Mouse (Mus musculus) heart, embryonic 11.5 days (tissue): ENCODE results near the gene Adprm. TPM values are rescaled to one million over a fixed set of nuclear protein-coding genes. Genes with fewer than 3 reads are reported as not detected.
A peak's percentile ranks its signal among the peaks of the same experiment; 100 is the strongest.

Experiments
- ATAC-seq: fragments of 200-750 bp; cut with Nextera tagmentation; replicated peaks from 2 replicates; pipeline ENCODE4 v1.8.0; 2017; ENCODE audit warnings: moderate library complexity; ENCODE audit not compliant: insufficient number of reproducible peaks, low FRiP score, low TSS enrichment
- H3K27ac ChIP-seq: fragments of 300-500 bp; sonication (generic); 2 replicates; pipeline ENCODE4 v1.5.1; 2014; ENCODE audit warnings: mild to moderate bottlenecking, low read depth, low read length
- H3K27me3 ChIP-seq: fragments of 300-500 bp; sonication (generic); 2 replicates; pipeline ENCODE4 v1.6.1; 2014; ENCODE audit warnings: mild to moderate bottlenecking, low read length, mixed read lengths; ENCODE audit not compliant: control insufficient read depth, insufficient read depth
- H3K36me3 ChIP-seq: fragments of 300-500 bp; sonication (generic); 2 replicates; pipeline ENCODE4 v1.6.1; 2014; ENCODE audit warnings: mild to moderate bottlenecking, low read length, moderate library complexity, mixed read lengths; ENCODE audit not compliant: control insufficient read depth, insufficient read depth
- H3K4me1 ChIP-seq: fragments of 300-500 bp; sonication (generic); 2 replicates; pipeline ENCODE4 v1.6.1; 2014; ENCODE audit warnings: low read length; ENCODE audit not compliant: control insufficient read depth, insufficient read depth
- H3K4me2 ChIP-seq: fragments of 300-500 bp; sonication (generic); 2 replicates; pipeline ENCODE4 v1.6.1; 2014; ENCODE audit warnings: mild to moderate bottlenecking, moderate library complexity
- H3K4me3 ChIP-seq: fragments of 300-500 bp; sonication (generic); 2 replicates; pipeline ENCODE4 v1.5.1; 2014; ENCODE audit warnings: low read depth, low read length
- H3K9ac ChIP-seq: fragments of 300-500 bp; sonication (generic); 2 replicates; pipeline ENCODE4 v1.6.1; 2014; ENCODE audit warnings: mild to moderate bottlenecking, low read depth, low read length, moderate library complexity
- H3K9me3 ChIP-seq: fragments of 300-500 bp; sonication (generic); replicated peaks from 2 replicates; pipeline ENCODE4 v1.6.1; 2016; ENCODE audit warnings: low read length; ENCODE audit not compliant: control insufficient read depth
- WGBS: fragments of 180-500 bp; shearing (Covaris S2); extraction: QIAGEN DNeasy Blood & Tissue Kit; methylation state at CpG from one replicate; pipeline ENCODE4 v1.1.7; 2014; ENCODE audit not compliant: insufficient replicate concordance; 5-methylcytosine and 5-hydroxymethylcytosine counted together
- polyA plus RNA-seq: library from polyadenylated mRNA; unstranded; fragments of >200 nt; fragmentation: Nextera tagmentation; extraction: Ambion mirVana; gene quantifications from 2 replicates; pipeline ENCODE4 v1.2.1, GENCODE M21; 2014

Gene Adprm
- polyA plus RNA-seq, 1 experiment from 2014 or later: 18.9 TPM

GRCm38 (mm10) chr11:67067741-67068140, 15.3 kb upstream of the Adprm start:
- H3K4me1 ChIP-seq: no peaks in the 10 kb centered on the region
- 86% methylated on average over 3 of the region's 3 CpGs for WGBS
- H3K36me3 ChIP-seq: peaks cover 13% of the 10 kb centered on the region
- no peaks in the 10 kb centered on the region for H3K27me3 ChIP-seq
- H3K4me2 ChIP-seq: no peak overlapping the region
- H3K4me3 ChIP-seq: no peak overlapping the region
- H3K9ac ChIP-seq: no peak overlapping the region
- no peak for ATAC-seq
- no peaks in the 10 kb centered on the region for H3K9me3 ChIP-seq
- H3K27ac ChIP-seq: no peak overlapping the region

DNA sequence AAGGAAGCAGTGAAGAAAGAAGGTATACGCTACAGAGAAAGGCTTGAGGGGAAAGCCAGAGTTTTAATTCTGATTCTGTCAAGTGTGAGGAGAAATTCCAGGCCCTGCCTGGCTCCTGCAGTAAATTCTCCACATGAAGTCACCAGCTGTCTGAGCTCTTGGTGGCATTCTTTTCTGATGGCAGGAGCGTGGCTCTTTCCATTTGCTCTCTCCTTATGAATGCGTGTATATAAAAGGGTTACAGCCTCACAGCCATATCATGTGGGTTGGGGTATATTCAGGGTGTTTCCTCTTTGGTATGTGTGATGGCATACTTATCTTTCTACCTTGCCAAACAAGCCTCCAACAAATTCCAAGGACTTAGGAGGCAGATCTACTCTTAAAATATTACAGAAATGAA, 10.3 kb upstream of the Adprm start:
- H3K4me1 ChIP-seq: no peaks in the 10 kb centered on the region
- H3K36me3 ChIP-seq: peaks cover 16% of the 10 kb centered on the region
- H3K27ac ChIP-seq: no peak overlapping the region
- H3K9ac ChIP-seq: no peak overlapping the region
- WGBS: 84% methylated on average over 3 of the region's 3 CpGs
- no peaks in the 10 kb centered on the region for H3K27me3 ChIP-seq
- H3K4me2 ChIP-seq: no peak overlapping the region
- no peak for ATAC-seq
- H3K9me3 ChIP-seq: no peaks in the 10 kb centered on the region
- H3K4me3 ChIP-seq: no peak overlapping the region

DNA sequence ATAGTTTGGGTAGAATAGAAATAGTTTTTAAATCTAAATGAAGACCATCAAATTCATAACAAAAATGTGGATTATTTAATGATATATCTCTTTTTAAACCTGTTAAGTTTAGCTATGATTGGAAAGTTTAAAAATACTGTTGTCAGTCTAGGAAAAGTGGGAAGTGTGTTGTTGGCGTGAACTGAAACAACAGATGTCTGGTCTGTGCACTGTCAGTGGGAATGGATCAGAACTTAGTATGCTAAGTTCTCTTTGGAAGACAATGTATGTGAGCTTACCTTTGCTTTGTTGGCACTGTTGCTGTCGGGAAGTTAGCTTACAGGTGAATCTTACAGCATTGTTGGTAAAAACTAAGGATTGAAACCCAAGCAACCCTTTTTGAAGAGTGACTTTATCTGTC, 8.9 kb upstream of the Adprm start:
- ATAC-seq: no peak
- Histone ChIP-seq H3K4me2 (no peak overlapping the region), H3K9me3 (no peaks in the 10 kb centered on the region), H3K9ac (no peak overlapping the region), H3K36me3 (peaks cover 22% of the 10 kb centered on the region), H3K27me3 (no peaks in the 10 kb centered on the region), H3K27ac (no peak overlapping the region), H3K4me3 (no peak overlapping the region), H3K4me1 (no peaks in the 10 kb centered on the region)
- WGBS: 87% methylated on average over 2 of the region's 2 CpGs

- peaks cover 15% of the 10 kb centered on the region for H3K36me3 ChIP-seq
- no peak overlapping the region for H3K27ac ChIP-seq
- peaks cover 8% of the 10 kb centered on the region; the same call in 1 of the 2 replicates for H3K4me1 ChIP-seq
- no peaks in the 10 kb centered on the region for H3K27me3 ChIP-seq
- WGBS: 86% methylated on average over 8 of the region's 8 CpGs
- H3K4me3 ChIP-seq: no peak overlapping the region
- no peaks in the 10 kb centered on the region for H3K9me3 ChIP-seq
- no peak overlapping the region for H3K4me2 ChIP-seq
- no peak overlapping the region for H3K9ac ChIP-seq
- no peak for ATAC-seq
Measured at GRCm38 (mm10) chr11:67054754-67055365, 2.5 kb upstream of the Adprm start.

DNA sequence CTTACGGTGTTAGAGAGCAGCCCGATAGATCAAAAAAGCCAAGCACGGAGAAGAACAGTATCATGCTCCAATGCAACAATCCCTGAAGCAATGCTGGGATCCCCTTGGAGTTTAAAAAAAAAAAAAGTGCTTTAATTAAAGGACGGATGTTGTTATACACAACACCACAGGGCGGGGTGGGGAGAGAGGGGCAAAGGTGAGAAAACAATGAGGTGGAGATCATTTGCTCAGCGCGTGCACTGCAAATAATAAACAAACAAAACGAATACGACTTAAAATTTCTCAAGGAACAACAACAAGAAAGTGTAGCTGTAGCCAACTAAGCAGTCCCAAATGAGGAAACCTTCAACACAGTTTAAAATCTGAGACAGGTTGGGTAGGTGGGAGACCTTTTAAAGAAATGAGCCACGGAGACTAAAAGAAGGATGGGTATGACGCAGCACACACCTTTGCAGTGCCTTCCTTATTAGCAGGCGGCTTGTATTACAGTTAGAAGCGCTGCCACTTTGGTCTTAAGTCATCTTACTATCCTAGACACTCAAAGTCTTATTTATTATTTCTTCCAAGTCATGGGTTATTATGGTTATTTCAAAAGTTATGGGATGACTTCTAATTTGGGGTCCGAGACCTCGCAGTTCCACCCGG, 596 bp downstream of the Adprm start:
- 10% methylated on average over 16 of the region's 16 CpGs for WGBS
- no peak for ATAC-seq
- peaks cover 10% of the 10 kb centered on the region; the same call in 1 of the 2 replicates for H3K36me3 ChIP-seq

GRCm38 (mm10) chr11:67049256-67049655, 3.1 kb downstream of the Adprm start:
- H3K4me2 ChIP-seq: no peak overlapping the region
- WGBS: 89% methylated on average over 3 of the region's 3 CpGs
- H3K9me3 ChIP-seq: no peaks in the 10 kb centered on the region
- no peak overlapping the region for H3K27ac ChIP-seq
- ATAC-seq: no peak
- H3K4me1 ChIP-seq: peaks cover 8% of the 10 kb centered on the region; the same call in 1 of the 2 replicates
- H3K9ac ChIP-seq: no peak overlapping the region
- H3K27me3 ChIP-seq: no peaks in the 10 kb centered on the region
- H3K36me3 ChIP-seq: 0 out of 2 replicates have a peak, but pooled peaks cover 2% of the 10 kb centered on the region
- H3K4me3 ChIP-seq: no peak overlapping the region

More for the DNA sequence above, 596 bp downstream of the Adprm start:
- H3K27me3 ChIP-seq: no peaks in the 10 kb centered on the region
- H3K4me3 ChIP-seq: peak overlapping the region; percentile 93
- H3K9me3 ChIP-seq: no peaks in the 10 kb centered on the region
- peaks cover 8% of the 10 kb centered on the region; the same call in 1 of the 2 replicates for H3K4me1 ChIP-seq
- peak overlapping the region; percentile 68 for H3K4me2 ChIP-seq
- H3K9ac ChIP-seq: peak overlapping the region; percentile 83
- H3K27ac ChIP-seq: 0 out of 2 replicates have a peak overlapping the region, but pooled peaks have one; percentile 57

GRCm38 (mm10) chr11:67048496-67048895, 3.9 kb downstream of the Adprm start:
- Histone ChIP-seq H3K9me3 (no peaks in the 10 kb centered on the region), H3K27ac (no peak overlapping the region), H3K4me1 (peaks cover 8% of the 10 kb centered on the region; the same call in 1 of the 2 replicates), H3K4me2 (no peak overlapping the region), H3K27me3 (no peaks in the 10 kb centered on the region), H3K9ac (no peak overlapping the region), H3K4me3 (no peak overlapping the region), H3K36me3 (0 out of 2 replicates have a peak, but pooled peaks cover 2% of the 10 kb centered on the region)
- 82% methylated on average over 8 of the region's 8 CpGs for WGBS
- no peak for ATAC-seq

GRCm38 (mm10) chr11:67047199-67047598, 5.2 kb downstream of the Adprm start:
- 0 out of 2 replicates have a peak, but pooled peaks cover 2% of the 10 kb centered on the region for H3K36me3 ChIP-seq
- no peak overlapping the region for H3K27ac ChIP-seq
- H3K9me3 ChIP-seq: no peaks in the 10 kb centered on the region
- WGBS: 88% methylated on average over 5 of the region's 5 CpGs
- no peak overlapping the region for H3K4me3 ChIP-seq
- ATAC-seq: no peak
- H3K4me2 ChIP-seq: no peak overlapping the region
- H3K4me1 ChIP-seq: peaks cover 4% of the 10 kb centered on the region; the same call in 1 of the 2 replicates
- H3K27me3 ChIP-seq: no peaks in the 10 kb centered on the region
- no peak overlapping the region for H3K9ac ChIP-seq
